Mouse (Mus musculus): ENCODE data around the gene Dmap1. TPM values are rescaled to one million over a fixed set of nuclear protein-coding genes. Genes with fewer than 3 reads are reported as not detected.

Dmap1 gene
- 10 to 100 TPM; 21.4 to 24.9 TPM for polyA plus RNA-seq (2017; shearing (Covaris generic))

DNA sequence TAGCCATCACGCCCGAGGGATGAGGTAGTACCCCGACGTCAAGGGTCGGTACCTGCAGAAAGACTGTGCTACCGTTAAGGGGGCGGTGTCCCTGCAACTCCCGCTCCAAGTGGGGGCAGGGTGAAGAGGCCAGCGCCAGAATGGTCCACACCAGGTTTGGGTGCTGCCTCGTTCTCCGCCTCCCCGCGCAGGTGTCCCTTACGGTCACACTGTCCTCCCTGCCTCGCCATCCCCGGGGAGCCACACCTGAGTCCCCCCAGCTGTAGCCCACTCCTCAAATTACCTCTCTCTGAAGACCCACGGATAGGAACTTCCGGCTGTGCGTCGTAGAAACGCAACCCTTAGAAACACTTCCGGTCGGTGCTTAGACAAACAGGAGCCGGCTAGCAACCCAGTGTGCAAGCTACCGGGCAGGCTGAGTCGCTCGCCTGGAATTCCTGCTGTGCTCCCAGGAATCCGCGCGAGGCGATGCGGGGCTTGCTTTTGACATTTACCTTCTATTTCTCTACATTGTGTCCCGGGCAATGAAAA is at the start of gene Dmap1:
Gene Dmap1 (minus strand): TSS at position 343 of the 531 bp plus-strand sequence.
- peak; percentile 80 for ATAC-seq

DNA sequence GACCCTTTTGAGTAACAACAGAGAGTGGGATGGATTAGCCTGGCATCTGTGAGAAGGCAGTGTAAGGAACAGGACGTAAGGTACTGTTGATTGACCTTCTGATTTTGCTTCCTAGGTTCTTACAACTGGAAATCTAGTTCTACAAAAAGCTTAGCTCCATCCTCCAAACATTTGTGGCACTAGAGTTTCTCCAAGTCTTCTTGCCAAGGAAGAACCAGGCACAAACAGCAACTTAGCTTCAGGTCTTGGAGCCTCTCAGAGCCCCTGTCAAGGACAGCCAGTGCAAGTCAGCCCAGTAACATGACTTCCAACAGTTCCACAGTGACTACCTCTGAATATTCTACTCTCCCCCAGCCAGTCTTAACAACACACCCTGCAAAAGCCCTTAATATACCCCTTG is 42.0 kb upstream of the Dmap1 start, which contains the start of gene Gm12845:
Gene Gm12845 (plus strand): TSS at position 301 of the 400 bp plus-strand sequence.
- no peak for ATAC-seq

DNA sequence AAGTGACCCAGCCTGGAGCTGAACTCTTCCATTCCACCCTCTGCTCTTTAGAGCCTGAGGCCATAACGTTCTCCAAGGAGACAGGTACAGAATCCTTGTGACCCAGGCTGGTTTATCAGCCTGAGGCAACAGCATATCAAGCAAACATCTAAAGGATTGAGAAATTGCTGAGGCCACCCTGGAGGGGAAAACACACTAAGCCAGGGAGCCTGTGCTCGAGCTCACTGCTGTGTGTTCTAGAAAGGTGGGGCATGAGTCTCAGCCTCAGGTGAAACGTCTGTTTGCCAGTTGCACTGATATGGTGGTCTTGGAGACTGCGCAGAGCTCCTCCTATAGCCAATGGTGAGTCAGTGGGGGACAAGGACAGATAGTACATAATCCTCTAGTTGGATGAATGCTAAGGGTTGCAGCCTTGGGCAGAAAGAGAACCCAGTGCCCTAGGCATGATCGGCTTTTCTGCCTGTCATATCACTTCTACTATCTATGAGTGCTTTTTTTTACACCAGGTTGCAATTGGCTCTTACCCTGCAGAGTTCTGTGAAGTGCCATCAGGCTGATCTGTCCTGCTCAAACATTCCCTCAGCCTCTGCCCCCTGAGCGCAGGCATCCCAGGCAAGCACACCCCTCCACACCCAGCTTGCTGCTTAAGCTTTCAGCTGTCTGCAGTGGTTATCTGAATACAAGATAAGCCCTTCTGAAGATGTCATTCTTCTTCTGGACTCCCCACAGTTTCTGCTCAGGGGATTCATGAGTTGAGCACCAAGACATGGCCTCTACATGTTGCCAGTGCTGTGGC is 31.4 kb upstream of the Dmap1 start:
- no peak for ATAC-seq

DNA sequence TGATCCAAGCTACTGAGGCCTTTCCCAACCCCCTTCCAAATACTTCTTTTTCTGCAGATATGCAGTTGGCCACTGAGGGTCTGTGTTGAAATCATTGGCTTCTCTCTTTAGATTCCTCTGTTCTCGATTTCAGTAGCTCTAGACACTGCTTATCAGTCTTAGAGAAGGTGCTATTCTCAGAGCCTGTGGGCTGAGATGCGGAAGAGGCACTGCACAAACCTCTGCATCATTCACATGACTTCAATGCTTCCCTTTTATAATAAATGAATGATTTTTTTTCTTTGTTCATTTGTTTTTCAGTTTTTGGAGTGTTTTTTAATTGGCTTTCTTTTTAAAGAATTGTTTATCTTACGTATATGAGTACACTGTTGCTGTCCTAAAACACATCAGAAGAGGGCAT is 30.2 kb upstream of the Dmap1 start:
- ATAC-seq: no peak

DNA sequence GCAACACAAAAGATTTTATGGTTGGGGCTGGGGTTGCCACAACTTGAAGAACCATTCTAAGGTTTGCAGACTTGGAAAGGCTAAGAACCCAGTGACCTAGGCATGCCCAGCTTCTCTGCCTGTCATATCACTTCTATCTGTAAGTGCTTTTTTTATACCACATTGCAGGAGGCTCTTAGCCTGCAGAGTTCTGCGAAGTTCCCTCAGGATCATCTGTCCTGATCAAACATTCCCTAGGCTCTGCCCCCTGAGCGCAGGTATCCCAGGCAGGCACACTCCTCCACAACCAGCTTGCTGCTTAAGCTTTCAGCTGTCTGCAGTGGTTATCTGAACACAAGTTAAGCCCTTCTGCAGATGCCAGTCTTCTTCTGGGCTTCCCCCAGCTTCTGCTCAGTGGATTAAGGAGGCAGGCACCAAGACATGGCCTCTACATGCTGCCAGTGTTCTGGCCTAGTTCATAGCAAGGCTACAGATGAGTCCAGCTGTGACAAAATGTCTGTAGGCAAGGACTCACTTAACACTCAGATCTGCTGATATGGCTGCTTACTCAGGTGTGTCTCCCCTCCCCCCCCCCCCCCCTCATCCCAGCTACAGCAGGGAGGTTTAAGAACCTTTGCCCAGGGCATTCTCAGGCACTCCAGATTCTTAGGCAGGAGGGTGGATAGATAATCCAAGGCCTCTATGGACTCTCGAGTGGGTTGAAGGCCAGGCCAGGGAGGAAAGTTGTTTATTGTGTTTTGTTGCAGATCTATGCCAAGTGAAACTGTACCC is 26.9 kb upstream of the Dmap1 start:
- no peak for ATAC-seq

DNA sequence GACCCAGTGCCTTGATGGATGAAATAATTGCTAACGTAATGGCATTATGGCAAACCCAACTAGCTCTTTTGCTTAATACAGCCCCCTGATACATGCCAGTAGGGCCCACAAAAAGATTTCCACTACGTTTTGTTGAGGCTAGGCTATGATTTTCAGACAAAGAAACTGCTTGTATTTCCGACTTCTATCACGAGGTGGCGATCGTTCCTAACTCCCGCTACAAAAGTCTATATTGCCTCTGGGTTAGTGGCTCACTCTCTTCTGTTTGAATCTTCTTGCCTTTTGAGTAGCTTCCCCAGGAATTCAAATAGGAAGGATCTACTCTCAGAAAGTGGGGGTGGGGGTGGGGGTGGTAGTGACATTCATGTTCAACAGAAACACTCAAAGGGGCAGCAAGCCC is 23.3 kb upstream of the Dmap1 start:
- no peak for ATAC-seq

DNA sequence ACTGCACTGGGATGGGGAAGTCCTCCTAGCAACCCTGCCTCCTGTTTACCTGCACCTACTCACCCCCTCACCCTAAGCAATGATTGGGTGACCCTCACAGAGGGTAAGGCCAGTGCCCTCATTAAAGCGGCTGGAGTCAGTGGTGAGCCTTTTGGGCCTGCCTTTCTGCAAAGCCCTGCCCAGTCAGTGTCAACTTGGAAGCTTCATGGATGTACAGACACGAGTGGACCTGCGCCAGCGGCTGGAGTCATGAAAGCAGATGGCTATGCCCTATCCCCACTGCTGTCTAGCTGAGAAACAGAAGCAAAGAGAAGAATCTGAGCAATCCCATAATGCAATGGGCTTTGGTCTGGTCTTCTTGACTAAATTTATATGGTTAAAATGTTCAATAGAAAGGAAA is 4.3 kb upstream of the Dmap1 start:
- no peak for ATAC-seq

DNA sequence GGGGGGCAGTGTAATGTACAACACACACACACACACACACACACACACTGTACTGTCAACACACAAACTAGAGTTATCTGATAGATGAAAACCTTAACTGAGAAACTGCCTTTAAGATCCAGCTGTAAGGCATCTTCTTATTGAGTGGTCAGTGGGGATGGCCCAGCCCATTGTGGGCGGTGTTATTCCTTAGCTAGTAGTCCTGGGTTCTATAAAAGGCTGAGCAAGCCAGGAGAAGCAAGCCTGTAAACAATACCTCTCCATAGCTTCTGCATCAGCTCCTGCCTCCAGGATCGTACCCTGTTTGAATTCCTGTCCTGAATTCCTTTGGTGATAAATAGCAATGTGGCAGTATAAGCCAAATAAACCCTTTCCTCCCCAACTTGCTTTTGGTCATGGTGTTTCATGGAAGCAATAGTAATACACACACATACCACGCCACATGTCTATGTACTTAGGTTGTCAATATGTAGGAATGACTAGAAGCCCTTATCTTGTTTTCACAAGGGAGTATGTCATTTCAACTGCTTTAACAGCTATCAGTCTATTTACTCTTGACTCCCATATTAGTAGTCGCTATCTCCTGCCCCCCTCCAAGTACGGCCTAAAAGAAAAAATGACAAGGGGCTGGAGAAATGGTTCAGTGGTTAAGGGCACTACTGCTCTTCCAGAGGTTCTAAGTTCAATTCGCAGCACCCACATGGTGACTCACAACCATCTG is 1.1 kb upstream of the Dmap1 start:
- no peak for ATAC-seq

DNA sequence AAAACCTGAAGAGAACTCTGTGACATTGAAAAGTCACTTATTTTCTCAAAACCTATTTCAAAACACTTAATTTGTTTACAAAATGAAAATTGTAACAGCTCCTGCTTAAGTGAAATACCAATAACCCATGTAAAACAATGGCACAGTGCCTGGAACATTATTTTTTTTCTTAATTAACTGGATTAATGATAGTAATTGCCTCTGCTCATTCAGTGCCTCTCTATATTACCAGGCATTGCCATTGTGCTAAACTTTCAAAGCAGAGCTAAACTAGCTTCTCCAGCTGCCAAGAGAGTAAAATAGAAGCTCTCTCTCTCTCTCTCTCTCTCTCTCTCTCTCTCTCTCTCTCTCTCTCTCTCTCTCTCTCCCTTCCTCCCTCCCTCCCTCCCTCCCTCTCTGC is 390 bp upstream of the Dmap1 start:
- ATAC-seq: no peak

DNA sequence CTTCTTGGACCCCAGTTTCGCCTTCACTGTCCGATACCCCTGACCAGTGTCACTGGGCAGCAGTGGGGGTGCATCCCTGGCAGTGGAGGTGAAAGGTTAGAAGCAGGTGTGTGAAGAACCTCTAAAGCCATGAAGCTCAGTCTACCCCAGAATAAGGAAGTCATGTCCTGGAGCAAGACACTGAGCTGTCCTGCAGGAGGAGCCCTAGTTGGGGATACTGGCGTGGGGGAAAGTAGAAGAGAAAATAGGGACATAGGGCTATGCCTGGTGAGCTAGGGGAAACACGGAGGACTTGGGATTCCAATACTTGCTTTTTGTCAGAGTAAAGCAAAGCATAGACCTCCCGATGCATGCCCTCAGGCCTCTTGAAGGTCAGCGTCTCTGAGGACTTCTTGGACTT is 1.1 kb downstream of the Dmap1 start:
- ATAC-seq: no peak

DNA sequence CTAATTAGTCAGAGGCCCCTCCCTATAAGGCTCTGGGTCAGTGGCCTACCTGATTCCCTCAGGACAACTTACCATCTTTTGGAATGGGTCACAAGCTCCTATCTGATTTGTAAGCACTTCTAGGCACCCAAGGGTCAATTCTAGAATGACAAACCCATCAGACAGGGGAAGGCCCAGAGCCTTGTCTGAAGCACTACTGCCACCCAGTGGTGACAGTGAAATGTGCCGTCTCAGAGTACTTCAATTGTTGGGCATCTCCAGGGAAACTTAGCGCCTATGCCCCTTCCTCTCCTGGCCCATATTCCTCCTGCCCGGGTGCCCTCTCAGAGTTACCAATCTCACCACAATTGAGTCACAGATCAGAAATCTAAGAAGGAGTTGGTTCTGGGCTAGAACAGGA is 5.2 kb downstream of the Dmap1 start:
- ATAC-seq: peak; percentile 58

DNA sequence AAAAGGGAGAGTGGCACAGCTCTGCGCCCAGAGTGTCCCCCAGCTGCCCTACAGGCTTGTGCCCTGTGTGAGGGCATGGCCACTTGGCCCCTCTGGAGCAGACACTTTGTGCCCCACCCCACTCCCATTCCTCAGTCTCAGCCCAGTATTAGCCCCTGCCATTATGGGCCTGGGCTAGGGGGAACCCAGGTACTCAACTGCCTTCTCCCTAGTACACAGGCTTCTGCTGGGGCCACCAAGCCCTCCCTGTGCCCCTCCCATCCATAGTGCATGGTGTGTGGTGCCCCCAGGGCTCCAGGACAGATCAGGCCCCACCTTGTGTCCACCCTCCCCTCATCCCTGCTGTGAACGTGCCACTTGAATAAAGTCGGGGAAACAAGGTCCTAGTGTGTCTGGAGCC is 8.2 kb downstream of the Dmap1 start:
- no peak for ATAC-seq

DNA sequence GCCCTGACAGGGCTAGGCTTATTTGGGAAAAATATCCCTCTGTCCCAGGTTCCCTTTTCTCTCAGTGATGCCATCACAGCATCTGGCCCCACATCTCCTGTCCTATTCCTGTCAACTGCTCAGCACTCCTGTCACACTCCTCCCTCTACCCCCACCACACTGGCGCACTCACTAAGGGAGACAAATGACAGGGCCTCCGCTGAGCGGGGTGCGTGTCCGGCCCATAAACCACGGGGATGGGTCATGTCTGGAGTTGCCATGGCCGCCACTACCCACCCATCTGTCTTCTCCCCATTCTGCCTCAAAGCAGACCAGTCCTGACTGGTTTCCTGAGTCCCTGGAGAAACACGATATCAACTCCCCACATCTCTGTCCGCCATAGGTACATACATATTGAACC is 10.0 kb downstream of the Dmap1 start:
- ATAC-seq: no peak

DNA sequence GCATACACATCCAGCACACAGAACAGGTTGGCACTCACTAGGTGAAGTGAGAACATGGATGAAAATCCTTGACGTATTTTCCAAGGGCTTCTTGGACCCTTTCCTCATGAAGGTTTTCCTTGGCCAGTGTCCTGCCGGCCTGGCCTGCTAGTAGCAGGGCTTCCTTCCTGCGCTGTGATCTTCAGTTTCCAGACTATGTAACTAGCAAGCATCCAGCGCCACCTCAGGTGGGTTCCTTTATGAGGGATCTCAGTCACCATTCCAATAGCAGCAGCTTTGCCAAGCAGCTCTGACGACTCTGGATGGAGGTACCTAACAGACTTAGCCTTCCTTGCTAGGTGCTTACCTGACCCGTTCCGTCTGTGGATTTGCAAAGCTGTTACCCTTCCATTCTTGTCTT is 12.2 kb downstream of the Dmap1 start:
- ATAC-seq: no peak

DNA sequence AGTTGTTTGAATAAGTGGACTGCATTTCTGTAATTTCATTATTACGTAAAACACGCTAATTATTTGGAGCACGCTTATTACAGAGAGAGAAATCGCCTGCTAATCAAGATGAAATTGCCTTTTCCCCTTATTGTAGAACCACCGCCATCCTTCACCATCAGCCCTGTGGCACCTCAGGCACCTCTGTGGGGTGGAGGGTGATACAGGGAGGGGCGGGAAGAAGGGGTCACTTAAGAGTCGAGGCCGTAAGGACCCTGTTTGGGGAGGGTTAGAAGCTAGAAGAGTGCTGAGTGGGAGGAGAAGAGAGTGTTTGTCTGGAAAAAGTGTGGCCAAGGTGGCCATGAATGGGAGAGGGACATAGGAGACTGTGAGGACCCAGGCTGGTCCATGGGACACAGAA is 16.0 kb downstream of the Dmap1 start:
- no peak for ATAC-seq

DNA sequence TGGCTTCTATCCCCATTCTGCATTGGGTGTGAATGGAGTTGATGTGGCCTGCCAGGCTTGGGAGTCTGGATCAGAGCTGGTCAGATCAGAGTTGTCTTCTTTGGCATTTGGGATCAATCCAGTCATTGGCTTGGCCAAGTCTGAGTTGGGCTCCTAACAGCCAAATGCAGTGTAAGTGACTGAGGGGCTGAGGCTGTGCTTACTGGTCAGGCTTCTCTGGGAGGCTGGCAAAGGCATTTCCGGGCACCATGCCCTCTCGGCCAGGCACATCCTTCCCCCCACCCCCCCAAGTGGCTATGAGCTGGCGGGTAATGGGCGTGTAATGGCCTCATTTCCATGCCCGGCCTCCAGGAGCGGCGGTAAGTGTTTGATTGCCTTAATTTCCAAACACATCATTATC is 16.5 kb downstream of the Dmap1 start:
- no peak for ATAC-seq

DNA sequence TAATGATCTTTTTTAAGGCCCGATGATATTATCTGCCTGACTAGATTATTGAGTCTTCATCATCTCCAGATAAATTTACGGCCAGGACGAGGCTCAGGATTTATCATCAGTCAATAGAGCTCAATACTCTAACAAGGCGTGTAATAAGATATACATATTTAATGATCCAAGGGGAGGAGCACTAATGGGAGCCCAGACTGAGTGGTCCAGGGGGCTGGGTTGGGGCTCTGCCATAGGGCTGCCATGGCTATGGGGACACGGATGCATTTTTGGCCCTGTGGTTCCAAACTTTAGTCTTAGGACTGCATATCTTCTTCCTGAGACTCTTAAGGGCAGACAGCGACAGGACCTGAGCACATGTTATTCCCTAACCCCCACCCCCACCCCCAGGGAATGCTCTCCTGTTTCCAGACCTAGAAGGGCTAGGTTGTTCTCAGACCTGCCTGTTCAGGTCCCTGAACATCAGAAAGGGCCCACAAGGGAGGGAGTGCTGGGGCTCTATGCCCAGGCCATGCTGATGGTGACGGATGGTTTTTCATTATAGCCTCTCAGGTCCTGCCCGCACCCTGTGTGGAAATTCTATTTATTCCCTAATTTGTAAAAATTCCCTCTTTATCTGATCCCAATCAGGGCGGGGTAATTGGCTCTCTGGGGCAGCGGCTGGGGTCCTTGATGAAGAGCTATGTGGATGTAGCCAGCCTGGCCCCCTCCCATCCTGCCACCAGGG is 17.5 kb downstream of the Dmap1 start:
- ATAC-seq: no peak

DNA sequence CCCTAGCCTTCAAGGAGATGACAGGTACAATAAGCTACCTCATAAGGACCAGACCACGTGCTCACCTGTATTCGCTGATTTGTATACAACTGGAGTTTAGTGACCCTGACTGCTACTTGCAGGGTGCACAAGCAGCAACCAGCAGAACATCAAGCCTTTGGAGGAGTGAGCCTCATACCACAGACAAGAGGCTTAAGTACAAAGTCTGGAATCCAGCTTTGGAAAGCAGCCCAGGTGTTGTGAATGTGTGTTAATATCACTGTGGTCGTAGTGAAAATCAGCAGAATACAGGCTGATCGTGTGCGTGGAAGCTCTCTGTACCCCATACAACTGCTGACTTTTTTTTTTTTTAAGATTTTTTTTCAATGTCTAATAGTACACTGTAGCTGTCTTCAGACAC is 22.1 kb downstream of the Dmap1 start:
- ATAC-seq: no peak

DNA sequence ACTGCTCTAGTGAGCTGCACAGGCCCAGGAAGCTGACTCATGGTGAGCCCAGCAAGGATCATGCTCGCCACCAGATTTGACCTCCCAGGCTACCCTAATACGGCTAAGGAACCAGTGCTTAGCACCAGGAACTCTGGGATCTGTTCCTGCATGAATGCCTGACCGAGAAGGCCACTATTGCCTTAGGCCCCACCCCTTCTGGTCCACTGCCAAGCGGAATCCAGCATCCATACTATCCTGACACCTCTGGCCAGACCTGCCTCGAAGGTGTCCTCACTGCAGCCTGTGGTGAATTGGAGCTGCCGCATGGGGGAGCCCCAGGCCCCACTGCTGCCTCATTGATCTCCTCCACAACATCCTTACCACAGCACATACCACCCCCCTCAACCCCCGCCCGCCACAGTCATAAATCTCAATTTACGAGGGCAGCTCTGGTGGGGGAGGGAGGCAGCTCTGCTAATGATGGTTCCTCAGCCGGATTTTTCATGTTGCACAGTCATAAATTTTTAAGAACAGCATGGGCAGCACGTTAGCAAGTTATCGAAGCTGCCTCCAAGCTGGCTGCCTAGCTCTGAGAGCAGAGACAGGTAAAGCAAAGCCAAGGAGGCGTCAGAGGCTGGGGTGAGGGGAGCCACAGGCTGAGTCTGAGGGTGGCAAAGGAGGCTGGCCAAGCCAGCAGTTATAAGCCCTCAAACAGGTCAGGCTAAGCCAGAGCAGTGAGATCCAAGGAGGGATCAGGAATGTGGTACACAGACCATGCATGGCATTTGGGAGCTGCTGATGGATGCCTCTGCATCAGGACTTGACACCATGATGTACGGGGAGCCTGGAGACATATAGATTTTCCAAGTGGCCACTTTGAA is 23.3 kb downstream of the Dmap1 start:
- no peak for ATAC-seq

DNA sequence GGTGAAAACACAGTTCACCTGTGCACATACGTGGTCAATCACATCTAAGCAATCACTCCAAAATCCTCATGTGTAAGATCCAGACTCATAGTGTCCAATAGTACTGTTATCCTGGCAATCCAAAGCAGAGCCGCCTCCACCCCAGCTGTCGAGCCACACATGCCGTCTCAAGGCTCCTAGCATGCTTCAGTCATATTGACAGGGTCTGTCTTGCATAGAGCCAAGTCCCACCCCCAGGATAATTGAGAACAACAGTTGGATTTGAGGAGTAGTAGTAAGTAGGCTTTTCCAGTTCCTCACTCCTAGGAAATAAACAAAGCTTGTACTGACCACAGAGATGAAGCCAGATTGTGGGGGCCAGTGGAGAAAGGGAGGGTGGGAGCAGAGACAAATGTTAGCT is 24.4 kb downstream of the Dmap1 start:
- ATAC-seq: no peak

DNA sequence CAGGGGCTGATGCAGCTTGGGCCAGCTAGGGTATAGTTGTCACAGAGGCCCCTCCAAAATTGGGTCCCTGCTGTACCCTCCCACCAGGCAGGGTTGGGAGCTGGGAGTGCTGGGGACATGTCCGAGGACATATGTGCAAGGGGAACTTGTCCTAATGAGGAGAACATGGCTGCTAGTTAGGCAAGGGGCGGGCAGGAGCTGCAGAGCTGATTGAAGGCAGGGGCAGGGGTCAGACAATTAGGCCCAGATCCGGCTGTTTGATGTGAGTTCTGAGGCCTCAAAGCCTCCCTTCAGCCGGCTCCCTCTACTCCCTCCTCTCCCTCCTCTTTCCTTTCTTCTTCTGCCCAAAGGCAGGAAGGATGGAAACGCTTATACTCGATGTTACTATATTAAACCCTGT is 25.1 kb downstream of the Dmap1 start:
- ATAC-seq: no peak

DNA sequence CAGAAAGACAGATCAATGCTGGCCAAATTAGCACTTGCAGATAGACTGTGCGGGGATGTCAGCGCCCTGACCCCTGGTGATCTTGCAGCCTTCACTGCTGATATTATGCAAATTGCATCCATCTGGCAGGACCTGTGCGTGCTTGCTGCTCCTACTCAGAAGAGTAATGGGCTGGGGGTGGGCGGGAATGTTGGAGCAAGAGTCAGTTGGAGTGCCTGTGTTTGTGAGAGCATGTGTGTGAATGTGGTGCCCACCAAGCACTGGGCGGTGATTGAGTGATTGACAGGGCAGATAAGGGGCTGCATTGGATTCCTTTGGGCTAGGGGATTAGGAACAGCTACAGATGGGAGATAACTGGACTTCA is 26.6 kb downstream of the Dmap1 start:
- ATAC-seq: no peak
